Mouse (Mus musculus) effector memory CD4-positive, alpha-beta T cell, adult 5 months (primary cell): Measurements from ENCODE around the gene Fam89b. TPM values are rescaled to one million over a fixed set of nuclear protein-coding genes. Genes with fewer than 3 reads are reported as not detected.

Source experiments
- polyA plus RNA-seq: library from polyadenylated mRNA; unstranded; fragments of 100-300 nt; shearing (Covaris generic); gene quantifications from one replicate; pipeline ENCODE4 v1.2.1, GENCODE M21; 2017

The Fam89b gene
- polyA plus RNA-seq, result 73.6 TPM

DNA sequence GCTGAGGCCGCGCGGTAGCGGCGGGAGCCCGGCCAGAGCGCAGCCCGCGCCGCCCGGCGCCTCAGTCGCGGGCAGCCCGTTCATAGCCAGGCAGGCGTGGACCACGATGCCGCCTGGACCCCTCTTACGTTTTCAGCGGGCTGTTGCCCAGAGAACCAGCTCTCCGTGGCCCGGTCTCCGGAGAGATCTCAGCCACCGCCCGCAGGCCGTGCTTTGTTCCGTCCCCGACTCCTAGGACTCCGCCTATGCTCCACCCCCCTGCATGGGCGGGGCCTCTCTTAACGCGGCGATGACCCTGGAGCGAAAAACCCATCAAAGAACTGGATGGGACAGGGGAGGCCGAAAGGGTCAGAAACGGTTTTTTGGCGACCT is at the start of gene Fam89b:
TSS of gene Fam89b (minus strand) at position 210 of the 372 bp plus-strand sequence.

DNA sequence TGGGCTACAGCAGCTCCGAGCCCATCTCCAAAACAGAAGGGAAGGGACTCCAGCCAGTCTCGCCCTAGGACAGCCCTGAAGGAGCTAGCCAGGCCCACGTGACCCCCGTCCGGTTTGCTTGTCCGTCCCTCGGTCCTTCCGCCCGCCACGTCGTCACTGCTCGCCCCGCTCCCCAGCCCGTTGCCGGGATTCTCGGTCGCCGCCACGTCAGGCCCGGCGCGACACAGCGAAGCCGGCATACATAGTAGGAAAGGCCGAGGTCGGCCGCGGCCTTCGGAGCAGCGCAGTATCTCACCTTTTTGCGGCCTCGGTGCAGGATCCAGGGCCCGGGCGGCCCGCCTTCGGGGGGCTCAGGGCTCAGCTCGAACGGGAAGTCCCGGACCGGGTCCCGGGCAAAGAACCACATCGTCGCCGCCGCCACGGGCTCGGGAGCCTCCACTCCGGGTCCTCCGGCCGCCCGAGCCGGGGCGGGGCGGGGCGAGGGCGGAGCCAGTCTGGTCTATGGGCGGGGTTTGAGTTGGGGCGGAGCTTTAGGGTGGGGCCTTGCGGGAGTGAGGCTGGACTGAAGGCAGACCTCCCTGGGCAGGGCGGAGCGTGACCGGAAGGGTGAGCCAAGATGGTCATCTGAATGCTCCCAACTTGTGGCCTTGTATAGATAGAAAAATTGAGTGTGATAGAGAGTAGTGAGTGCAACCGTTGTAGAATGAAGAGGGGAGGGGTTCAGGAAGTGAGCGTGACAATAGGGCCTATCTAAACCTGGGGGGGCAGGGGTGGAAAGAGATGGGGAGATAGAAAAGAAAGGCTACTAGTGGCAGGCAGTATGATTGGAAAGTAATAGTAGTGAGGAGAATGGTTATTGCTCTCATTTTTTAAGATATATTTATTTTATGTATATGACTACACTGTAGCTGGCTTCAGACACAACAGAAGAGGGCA is 41.7 kb upstream of the Fam89b start, which contains the start of gene Scyl1:
TSS of gene Scyl1 (minus strand) at position 495 of the 936 bp plus-strand sequence.

DNA sequence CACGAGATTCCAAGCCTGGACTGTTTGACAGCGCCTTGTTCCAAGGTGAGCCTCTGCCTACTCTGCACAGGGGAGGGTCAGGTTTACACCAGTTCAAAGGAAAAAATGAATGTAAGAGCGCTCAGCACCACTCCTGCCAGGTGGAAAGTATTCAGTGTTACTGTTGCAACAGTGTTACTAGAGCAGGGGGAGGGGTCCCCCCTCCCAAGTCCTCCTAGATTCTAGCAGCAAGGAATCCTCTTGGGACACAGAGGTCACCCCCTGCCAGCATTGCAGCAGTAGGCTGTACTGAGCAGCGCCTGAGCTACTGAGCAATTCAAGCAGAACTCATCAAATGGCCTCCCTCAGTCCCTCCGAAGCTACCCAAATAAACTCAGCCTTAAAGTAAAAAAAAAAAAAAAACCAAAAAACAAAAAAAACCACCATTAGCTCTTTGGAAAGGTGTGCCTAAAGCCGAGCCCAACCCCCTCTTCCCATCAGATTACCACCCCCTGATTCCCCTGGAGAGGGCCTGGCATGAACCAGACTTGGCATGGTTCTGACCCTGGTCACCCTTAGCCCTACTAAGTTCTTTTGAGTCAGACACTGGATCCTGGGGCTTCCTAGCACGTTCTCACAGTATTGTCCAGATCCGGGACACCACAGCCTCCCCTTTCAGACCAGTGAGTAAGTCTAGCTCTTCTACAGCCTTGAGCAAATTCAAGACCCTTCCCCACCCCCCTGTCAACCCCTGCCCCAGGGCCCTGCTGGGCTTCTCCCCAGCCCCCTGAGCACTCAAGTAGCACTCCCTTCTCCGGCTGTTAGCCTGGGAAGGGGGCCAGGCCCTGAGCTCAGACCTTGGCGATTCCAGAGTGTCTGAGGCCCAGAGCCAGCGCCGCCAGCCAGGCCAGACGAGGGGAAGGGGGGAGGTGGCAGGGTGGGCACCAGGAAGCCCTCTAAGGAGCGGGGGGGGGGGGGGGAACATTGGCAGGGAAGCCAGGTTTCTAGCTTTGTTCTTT is 11.2 kb upstream of the Fam89b start, which contains the start of gene Ltbp3:
TSS of gene Ltbp3 (plus strand) at position 585 of the 998 bp plus-strand sequence.

DNA sequence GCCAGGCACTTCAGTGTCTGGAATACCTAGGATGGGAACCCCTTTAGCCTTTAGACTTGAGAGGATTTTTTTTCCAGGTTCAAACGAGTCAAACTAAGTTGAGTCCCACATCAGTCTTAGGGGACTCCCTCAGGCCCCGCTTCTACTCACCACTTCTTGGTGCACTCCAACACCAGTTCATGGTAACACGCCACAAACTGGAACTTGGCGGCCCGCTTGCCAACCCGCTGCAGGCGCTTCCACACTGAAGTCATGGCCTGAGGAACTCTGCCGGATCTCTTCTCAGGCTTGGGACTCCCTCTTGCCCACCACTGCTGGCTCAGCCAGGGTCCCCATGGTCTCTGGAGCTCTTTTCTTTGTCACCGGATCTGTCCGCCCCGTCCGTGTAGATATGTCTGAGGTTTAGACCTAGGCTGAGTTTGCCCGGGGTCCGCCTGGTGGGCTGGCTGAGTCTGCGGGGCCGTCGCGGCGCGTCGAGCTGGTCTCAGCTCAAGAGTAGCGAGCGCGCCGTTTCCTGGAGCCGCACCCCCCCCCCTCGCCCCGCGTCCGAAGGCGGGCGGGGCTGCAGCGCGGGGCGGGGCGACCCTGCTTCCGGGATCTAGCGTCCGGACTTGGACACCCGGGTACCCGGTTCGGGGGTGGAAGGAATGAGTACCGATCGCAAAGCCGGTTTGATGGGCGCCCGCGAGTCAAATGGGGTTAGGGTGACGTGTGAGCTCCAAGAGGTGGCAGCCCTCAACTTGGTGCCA is 3.5 kb downstream of the Fam89b start, which contains the start of gene Ehbp1l1:
TSS of gene Ehbp1l1 (minus strand) at position 551 of the 749 bp plus-strand sequence.

DNA sequence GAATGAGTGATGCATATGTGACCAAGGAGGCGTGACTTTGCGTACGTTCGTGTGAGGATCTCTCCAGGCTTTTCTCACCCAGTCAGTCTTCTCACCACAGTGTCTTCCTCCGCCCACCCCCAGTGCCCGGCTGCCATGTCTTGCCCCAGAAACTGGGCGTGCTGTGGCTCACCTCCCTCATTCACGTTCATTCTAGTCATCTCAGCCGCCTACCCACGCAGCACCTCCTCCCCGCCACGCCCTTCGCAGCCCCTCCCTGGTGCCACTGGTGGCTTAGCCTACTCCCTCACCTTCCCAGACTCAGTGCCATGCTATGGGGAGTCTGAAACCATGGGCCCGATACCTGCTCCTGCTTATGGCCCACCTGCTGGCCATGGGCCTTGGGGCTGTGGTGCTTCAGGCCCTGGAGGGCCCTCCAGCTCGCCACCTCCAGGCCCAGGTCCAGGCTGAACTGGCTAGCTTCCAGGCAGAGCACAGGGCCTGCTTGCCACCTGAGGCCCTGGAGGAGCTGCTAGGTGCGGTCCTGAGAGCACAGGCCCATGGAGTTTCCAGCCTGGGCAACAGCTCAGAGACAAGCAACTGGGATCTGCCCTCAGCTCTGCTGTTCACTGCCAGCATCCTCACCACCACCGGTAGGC is 25.2 kb downstream of the Fam89b start, which contains the start of gene Kcnk7:
TSS of gene Kcnk7 (plus strand) at position 205 of the 638 bp plus-strand sequence.

DNA sequence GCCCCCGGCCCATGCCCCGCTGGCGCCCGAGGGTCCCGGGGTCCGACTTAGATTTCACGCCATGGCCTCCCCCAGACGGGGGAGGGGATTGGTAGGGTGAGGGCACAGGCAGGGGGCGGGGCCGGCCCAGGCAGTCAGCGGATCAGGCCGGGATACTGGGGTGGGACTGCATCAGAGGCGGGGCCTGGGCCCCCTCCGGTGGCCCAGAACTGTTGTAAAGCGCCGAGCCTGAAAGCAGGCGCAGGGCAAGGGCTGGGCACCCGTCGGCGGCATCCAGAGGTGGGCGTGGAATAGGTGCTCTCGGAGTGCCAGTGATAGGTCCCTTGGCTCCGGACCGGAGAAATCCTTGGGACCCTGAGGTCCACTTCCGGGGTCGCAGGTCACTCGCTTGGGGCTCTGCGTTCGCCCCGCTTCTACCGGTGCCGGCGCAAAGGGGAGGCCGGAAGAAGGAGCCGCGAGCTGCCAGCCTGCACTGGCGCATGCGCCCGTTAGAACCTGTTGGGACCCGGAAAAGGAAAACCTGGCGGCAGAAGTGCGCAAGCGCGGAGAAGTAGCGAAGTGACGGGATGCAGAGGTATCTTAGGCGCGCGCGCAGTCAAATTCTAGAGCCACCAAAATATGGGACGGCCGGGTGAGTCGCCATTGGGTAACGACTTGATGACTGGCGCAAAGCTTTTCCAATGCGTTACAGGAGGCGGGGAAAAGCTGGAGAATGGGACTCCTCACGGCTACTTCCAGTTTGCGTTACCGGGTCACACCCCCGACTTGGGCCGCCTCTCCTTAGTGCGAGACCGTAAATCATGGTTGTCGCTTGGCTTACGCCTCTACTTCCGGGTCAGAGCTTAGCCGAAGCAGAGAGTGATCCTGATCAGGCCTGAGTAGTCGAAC is 41.0 kb downstream of the Fam89b start, which contains the start of the genes Map3k11 and Pcnx3:
TSS of gene Map3k11 (plus strand) at position 543 of the 888 bp plus-strand sequence.
TSS of gene Pcnx3 (minus strand) at position 709 of the 888 bp plus-strand sequence.

Other genes starting within 250 kb of the Fam89b start
- gene Mus81, start 241.3 kb downstream of the Fam89b start, polyA plus RNA-seq, result 24.6 TPM
- 2,701 TPM for gene Cfl1, start 239.2 kb downstream of the Fam89b start, polyA plus RNA-seq
- not detected for gene 1700020D05Rik, start 225.9 kb downstream of the Fam89b start, polyA plus RNA-seq
- 3.8 TPM for gene Snx32, start 219.1 kb downstream of the Fam89b start, polyA plus RNA-seq
- gene Ovol1, start 169.0 kb downstream of the Fam89b start, polyA plus RNA-seq, result not detected
- gene Ap5b1, start 161.6 kb downstream of the Fam89b start, polyA plus RNA-seq, result 8.2 TPM
- 84.3 TPM for gene Rnaseh2c, start 127.8 kb downstream of the Fam89b start, polyA plus RNA-seq
- 66.5 TPM for gene Kat5, start 119.4 kb downstream of the Fam89b start, polyA plus RNA-seq
- gene Rela, start 92.2 kb downstream of the Fam89b start, polyA plus RNA-seq, result 279 TPM
- gene Sipa1, start 65.9 kb downstream of the Fam89b start, polyA plus RNA-seq, result 174 TPM
- 58.1 TPM for gene Map3k11, start 40.9 kb downstream of the Fam89b start, polyA plus RNA-seq
- gene Pcnx3, start 40.7 kb downstream of the Fam89b start, polyA plus RNA-seq, result 45.2 TPM
- gene Kcnk7, start 25.3 kb downstream of the Fam89b start, polyA plus RNA-seq, result 2.7 TPM
- 44.6 TPM for gene Ehbp1l1, start 3.3 kb downstream of the Fam89b start, polyA plus RNA-seq
- gene Ltbp3, start 11.3 kb upstream of the Fam89b start, polyA plus RNA-seq, result 0.65 TPM
- gene Scyl1, start 41.8 kb upstream of the Fam89b start, polyA plus RNA-seq, result 66.7 TPM
- 104 TPM for gene Frmd8, start 145.6 kb upstream of the Fam89b start, polyA plus RNA-seq
- 18.4 TPM for gene Slc25a45, start 148.2 kb upstream of the Fam89b start, polyA plus RNA-seq
- 0.61 TPM for gene Tigd3, start 164.5 kb upstream of the Fam89b start, polyA plus RNA-seq
- 113 TPM for gene Dpf2, start 183.4 kb upstream of the Fam89b start, polyA plus RNA-seq
- gene Cdc42ep2, start 195.2 kb upstream of the Fam89b start, polyA plus RNA-seq, result not detected
- gene Pola2, start 234.5 kb upstream of the Fam89b start, polyA plus RNA-seq, result 38.4 TPM